Mouse (Mus musculus) embryonic facial prominence, embryonic 14.5 days (tissue): ENCODE results near the gene Gpr176. TPM values are rescaled to one million over a fixed set of nuclear protein-coding genes. Genes with fewer than 3 reads are reported as not detected.

ENCODE experiments used
- ATAC-seq: fragments of 200-750 bp; cut with Nextera tagmentation; 2 replicates; pipeline ENCODE4 v1.8.0; 2017; ENCODE audit warnings: low read depth, moderate number of reproducible peaks, moderate TSS enrichment
- DNase-seq: peaks from one replicate; pipeline ENCODE4 v3.0.0-alpha.2; 2015; ENCODE audit warnings: low spot score
- H3K27ac ChIP-seq: fragments of 300-500 bp; sonication (generic); replicated peaks from 2 replicates; pipeline ENCODE4 v1.5.1; 2014; ENCODE audit warnings: low read depth, mild to moderate bottlenecking, low read length, moderate library complexity
- H3K27me3 ChIP-seq: fragments of 300-500 bp; sonication (generic); replicated peaks from 2 replicates; pipeline ENCODE4 v1.6.1; 2014; ENCODE audit warnings: low read length; ENCODE audit not compliant: control insufficient read depth, insufficient read depth
- H3K36me3 ChIP-seq: fragments of 300-500 bp; sonication (generic); 2 replicates; pipeline ENCODE4 v1.6.1; 2014; ENCODE audit warnings: low read length, mixed read lengths; ENCODE audit not compliant: control insufficient read depth, insufficient read depth
- H3K4me1 ChIP-seq: fragments of 300-500 bp; sonication (generic); 2 replicates; pipeline ENCODE4 v1.6.1; 2014; ENCODE audit warnings: antibody characterized with exemption, low read length; ENCODE audit not compliant: control insufficient read depth, insufficient read depth
- H3K4me2 ChIP-seq: fragments of 300-500 bp; sonication (generic); 2 replicates; pipeline ENCODE4 v1.6.1; 2014; ENCODE audit warnings: low read depth, mild to moderate bottlenecking, low read length, moderate library complexity, mixed read lengths
- H3K4me3 ChIP-seq: fragments of 300-500 bp; sonication (generic); 2 replicates; pipeline ENCODE4 v1.5.1; 2014; ENCODE audit warnings: low read depth, mild to moderate bottlenecking, low read length
- H3K9ac ChIP-seq: fragments of 300-500 bp; sonication (generic); 2 replicates; pipeline ENCODE4 v1.6.1; 2014; ENCODE audit warnings: low read depth, mild to moderate bottlenecking, low read length, moderate library complexity, mixed read lengths
- H3K9me3 ChIP-seq: fragments of 300-500 bp; sonication (generic); 2 replicates; pipeline ENCODE4 v1.6.1; 2016; ENCODE audit warnings: low read length; ENCODE audit not compliant: control insufficient read depth
- WGBS: fragments of 180-500 bp; shearing (Covaris S2); extraction: QIAGEN DNeasy Blood & Tissue Kit; methylation state at CpG from one replicate; pipeline ENCODE4 v1.1.7; 2014; 5-methylcytosine and 5-hydroxymethylcytosine counted together
- polyA plus RNA-seq: library from polyadenylated mRNA; unstranded; fragments of >200 nt; fragmentation: Nextera tagmentation; extraction: Ambion mirVana; gene quantifications from 2 replicates; pipeline ENCODE4 v1.2.1, GENCODE M21; 2014

Gene Gpr176
- polyA plus RNA-seq, 1 experiment from 2014 or later: 0.53 TPM

DNA sequence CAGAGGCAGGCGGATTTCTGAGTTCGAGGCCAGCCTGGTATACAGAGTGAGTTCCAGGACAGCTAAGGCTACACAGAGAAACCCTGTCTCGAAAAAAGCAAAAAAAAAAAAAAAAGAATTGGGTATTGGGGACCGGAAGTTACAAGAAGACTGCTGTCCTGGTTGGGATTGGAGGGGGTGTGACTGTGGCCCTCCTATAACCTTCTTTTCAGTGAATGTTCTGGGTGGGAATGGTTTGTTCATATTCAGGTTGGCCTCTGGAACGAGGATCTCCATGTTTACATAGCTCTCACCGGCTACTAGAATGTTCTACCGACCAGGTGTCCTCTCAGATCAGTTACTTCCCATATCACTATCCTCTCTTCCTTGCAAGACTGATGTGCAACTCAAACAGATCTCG is 116.1 kb downstream of the Gpr176 start:
- Histone ChIP-seq H3K36me3 (no peaks in the 10 kb centered on the region), H3K4me3 (peak overlapping the region; percentile 39), H3K9ac (no peak overlapping the region), H3K4me2 (peak overlapping the region; percentile 66), H3K9me3 (no peaks in the 10 kb centered on the region), H3K27me3 (no peaks in the 10 kb centered on the region), H3K4me1 (no peaks in the 10 kb centered on the region), H3K27ac (no peak overlapping the region)
- DNase-seq (no peak), ATAC-seq (no peak)
- 69% methylated on average over 8 of the region's 8 CpGs for WGBS

DNA sequence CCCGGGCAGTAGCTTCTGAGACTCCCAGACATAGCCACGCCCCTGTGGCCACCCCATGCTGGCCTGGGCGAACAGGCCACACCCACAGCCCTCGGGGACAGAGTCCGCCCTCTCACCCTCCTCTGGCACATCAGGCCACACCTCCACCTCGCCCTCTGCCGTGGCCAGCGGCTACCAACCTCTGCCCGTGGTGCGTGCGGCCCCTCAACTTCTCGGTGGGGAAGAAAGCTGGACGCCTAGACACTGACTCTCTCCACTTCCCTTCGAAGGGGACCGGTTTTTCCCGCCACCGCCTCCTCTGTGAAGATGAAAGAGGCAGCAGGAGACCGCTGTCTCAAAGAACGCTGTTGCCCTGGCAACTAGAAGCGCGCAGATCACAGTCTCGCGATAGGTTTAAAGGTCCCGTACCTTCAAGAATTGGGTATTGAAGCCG is 116.6 kb downstream of the Gpr176 start, which contains the start of gene Fsip1:
Gene Fsip1, minus strand, starts transcription at position 346 of the 433 bp plus-strand sequence.
- DNase-seq (peak; percentile 89), ATAC-seq (peak; percentile 93)
- Histone ChIP-seq H3K9ac (no peak within 1 kb of the TSS), H3K27me3 (no peaks in the 10 kb centered on the region), H3K4me1 (no peaks in the 10 kb centered on the region), H3K4me3 (peak within 1 kb of the TSS; percentile 39), H3K36me3 (no peaks in the 10 kb centered on the region), H3K27ac (no peak within 1 kb of the TSS), H3K9me3 (no peaks in the 10 kb centered on the region), H3K4me2 (peak within 1 kb of the TSS; percentile 66)
- WGBS: under 1% methylated on average over 24 of the region's 25 CpGs

DNA sequence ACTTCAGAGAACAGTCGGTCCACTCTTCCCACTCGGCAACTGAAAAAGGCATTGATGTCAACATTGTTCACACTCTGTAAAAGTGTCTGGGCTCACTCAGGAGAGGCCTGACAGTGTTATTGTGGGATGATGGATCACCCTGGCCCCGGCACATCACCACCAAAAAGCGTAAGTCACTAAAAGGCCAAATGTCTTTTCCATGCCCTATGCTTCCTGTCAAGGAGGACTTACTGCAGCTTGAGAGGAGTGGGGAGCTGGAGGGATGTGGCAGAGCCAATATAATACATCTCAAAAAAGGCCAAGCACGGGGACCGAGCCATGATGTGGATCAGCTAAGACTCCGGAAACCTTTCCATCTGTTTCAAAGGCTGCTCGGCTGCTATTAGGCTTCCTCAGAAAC is 118.7 kb downstream of the Gpr176 start:
- Histone ChIP-seq H3K27ac (no peak overlapping the region), H3K27me3 (no peaks in the 10 kb centered on the region), H3K4me2 (no peak overlapping the region), H3K9ac (no peak overlapping the region), H3K4me1 (no peaks in the 10 kb centered on the region), H3K36me3 (no peaks in the 10 kb centered on the region), H3K4me3 (no peak overlapping the region), H3K9me3 (no peaks in the 10 kb centered on the region)
- DNase-seq: no peak
- ATAC-seq: no peak
- WGBS: 65% methylated on average over 8 of the region's 8 CpGs

DNA sequence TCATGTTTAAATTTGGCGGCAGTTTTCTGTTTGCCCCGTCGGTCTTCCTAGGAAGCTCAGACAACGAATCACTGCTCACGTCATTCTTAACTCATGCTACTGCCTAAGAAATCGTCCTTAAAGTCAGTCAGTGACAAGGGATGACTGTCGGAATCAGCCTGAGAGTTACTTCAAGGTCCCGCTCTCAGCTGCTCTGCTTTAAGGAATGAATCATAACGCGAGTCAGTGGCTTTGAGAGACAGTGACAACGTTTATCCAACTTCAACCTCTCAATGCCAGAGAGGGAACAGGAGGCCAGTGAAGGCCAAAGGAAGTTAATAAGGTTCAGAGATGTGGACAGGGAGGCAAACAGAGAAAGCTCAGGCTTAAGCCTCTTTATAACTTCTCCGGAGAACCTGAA is 124.3 kb downstream of the Gpr176 start:
- H3K27ac ChIP-seq: no peak overlapping the region
- H3K36me3 ChIP-seq: no peaks in the 10 kb centered on the region
- H3K4me1 ChIP-seq: 0 out of 2 replicates have a peak, but pooled peaks cover 7% of the 10 kb centered on the region
- WGBS: 66% methylated on average over 12 of the region's 12 CpGs
- H3K4me2 ChIP-seq: no peak overlapping the region
- DNase-seq: no peak
- H3K9me3 ChIP-seq: no peaks in the 10 kb centered on the region
- H3K9ac ChIP-seq: no peak overlapping the region
- no peak overlapping the region for H3K4me3 ChIP-seq
- H3K27me3 ChIP-seq: no peaks in the 10 kb centered on the region
- no peak for ATAC-seq

DNA sequence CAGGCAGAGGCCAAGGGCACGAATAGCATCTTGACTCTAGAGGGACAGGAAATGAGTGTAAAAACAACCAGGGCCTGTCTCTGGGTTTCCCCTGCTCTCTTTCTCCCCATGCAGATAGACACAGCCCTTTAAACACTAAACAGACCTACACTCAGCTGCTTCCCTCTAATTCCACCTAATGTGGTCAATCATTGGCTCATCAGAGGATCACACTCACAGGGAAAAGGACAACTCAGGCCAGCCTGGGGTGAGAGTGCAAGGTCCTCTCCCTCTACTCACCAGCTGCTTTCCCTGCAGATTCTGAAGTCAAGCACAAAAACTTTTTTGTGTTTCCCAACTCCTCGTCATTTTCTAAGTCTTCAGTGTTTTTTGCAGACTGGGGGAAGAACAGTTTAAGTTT is 125.2 kb downstream of the Gpr176 start:
- Histone ChIP-seq H3K9ac (no peak overlapping the region), H3K4me1 (0 out of 2 replicates have a peak, but pooled peaks cover 7% of the 10 kb centered on the region), H3K27me3 (no peaks in the 10 kb centered on the region), H3K36me3 (no peaks in the 10 kb centered on the region), H3K4me2 (no peak overlapping the region), H3K4me3 (no peak overlapping the region), H3K9me3 (no peaks in the 10 kb centered on the region), H3K27ac (no peak overlapping the region)
- ATAC-seq (no peak), DNase-seq (no peak)
- WGBS: 26% methylated on average over 2 of the region's 2 CpGs

DNA sequence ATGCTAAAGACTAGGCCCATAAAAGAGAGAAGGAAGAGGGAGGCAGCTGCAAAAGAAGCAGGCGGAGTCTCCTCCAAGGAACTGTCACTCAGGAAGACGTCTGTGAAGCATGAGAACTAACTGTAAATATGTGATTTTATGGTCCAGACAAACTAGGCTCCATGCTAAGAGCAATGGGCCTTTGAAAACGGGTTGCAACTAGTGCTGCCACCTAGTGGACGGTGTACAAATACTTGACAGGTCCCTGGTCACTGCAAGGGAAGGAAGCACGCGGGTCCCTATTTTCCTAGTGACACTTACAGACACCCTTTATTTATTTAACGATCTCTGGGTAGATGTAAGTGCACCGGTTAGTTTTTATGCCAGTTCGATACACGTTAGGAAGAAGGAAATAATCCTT is 127.3 kb downstream of the Gpr176 start:
- H3K27ac ChIP-seq: no peak overlapping the region
- 9% methylated on average over 10 of the region's 10 CpGs for WGBS
- H3K9ac ChIP-seq: no peak overlapping the region
- H3K9me3 ChIP-seq: no peaks in the 10 kb centered on the region
- DNase-seq: peak; percentile 92
- peak; percentile 68; the same call in 1 of the 2 replicates for ATAC-seq
- no peak overlapping the region for H3K4me3 ChIP-seq
- H3K4me1 ChIP-seq: 0 out of 2 replicates have a peak, but pooled peaks cover 7% of the 10 kb centered on the region
- no peak overlapping the region for H3K4me2 ChIP-seq
- no peaks in the 10 kb centered on the region for H3K36me3 ChIP-seq
- H3K27me3 ChIP-seq: no peaks in the 10 kb centered on the region

DNA sequence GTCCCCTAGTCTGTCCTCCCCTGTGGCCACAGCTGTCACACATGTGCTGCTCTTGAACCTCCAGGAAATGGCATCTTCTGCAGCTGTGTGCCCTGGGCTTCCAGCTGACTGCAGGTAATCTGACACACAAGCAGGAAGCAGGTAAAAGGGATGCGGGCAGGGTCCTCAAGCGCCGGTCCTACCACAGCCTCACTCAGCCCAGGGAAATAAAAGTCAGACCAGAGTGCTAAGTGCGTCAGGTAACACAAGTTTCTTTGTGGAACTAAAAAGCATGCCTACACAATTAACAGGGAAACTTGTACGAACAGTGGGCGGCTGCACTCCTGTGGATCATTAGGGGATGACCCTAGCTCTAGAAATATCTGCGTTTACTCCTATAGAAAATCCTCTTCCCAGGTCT is 137.0 kb downstream of the Gpr176 start:
- H3K36me3 ChIP-seq: no peaks in the 10 kb centered on the region
- no peak overlapping the region for H3K9ac ChIP-seq
- no peaks in the 10 kb centered on the region for H3K27me3 ChIP-seq
- 37% methylated on average over 7 of the region's 7 CpGs for WGBS
- no peak overlapping the region for H3K4me3 ChIP-seq
- DNase-seq (no peak), ATAC-seq (no peak)
- no peak overlapping the region for H3K4me2 ChIP-seq
- H3K9me3 ChIP-seq: no peaks in the 10 kb centered on the region
- H3K4me1 ChIP-seq: peaks cover 3% of the 10 kb centered on the region
- H3K27ac ChIP-seq: no peak overlapping the region

DNA sequence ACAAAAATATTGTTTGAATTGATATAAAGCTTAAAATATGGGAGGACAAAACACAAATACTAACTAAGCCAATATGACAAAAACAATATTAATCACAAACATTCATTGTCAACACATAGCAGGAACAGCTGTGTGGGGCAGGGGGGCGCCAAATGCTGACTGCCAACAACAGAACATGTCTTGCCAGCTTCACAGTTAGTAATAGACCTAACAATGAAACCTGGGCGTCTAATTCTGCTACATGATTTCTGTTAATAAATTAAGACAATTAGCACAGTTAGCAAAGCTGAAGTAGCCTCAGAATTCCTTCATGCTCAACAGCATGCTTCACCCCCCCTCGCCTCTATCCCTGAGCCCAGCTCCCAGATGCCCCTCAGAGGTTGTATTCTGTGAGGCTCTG is 137.6 kb downstream of the Gpr176 start:
- H3K27ac ChIP-seq: no peak overlapping the region
- H3K4me2 ChIP-seq: no peak overlapping the region
- ATAC-seq (no peak), DNase-seq (peak; percentile 19)
- no peaks in the 10 kb centered on the region for H3K27me3 ChIP-seq
- no peak overlapping the region for H3K4me3 ChIP-seq
- peaks cover 3% of the 10 kb centered on the region for H3K4me1 ChIP-seq
- no peak overlapping the region for H3K9ac ChIP-seq
- H3K36me3 ChIP-seq: no peaks in the 10 kb centered on the region
- 53% methylated on average over 3 of the region's 3 CpGs for WGBS
- H3K9me3 ChIP-seq: no peaks in the 10 kb centered on the region

DNA sequence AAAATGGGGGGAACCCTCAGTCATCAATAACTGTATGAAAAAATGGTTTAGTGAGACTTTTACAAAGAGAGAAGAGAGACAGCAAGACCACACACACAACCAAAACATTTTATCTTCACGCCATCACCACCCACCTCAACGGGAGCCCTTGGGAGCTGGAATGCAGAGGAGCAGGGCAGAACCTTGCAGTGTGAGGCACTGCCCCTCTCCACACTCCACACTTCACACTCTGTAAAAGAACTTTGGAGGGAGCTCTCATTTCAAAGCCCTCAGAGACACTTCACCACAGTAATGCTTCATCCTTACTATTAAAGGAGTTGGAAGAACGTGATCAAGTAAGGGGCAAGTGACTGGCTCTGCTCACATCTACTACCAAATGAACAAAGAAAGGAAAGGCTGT is 142.7 kb downstream of the Gpr176 start:
- Histone ChIP-seq H3K9ac (no peak overlapping the region), H3K4me2 (no peak overlapping the region), H3K27ac (no peak overlapping the region), H3K9me3 (no peaks in the 10 kb centered on the region), H3K4me3 (no peak overlapping the region), H3K36me3 (no peaks in the 10 kb centered on the region), H3K27me3 (no peaks in the 10 kb centered on the region), H3K4me1 (no peaks in the 10 kb centered on the region; the same call in 1 of the 2 replicates)
- DNase-seq: no peak
- 63% methylated on average over 3 of the region's 3 CpGs for WGBS
- no peak for ATAC-seq
